ENCODE assay signal across 32 mouse cellular contexts in genomic region chr1:39748666-39749065, GRCm38 (mm10). TPM values are rescaled to one million over a fixed set of nuclear protein-coding genes. Genes with fewer than 3 reads are reported as not detected.
"Had no signal": no experiment of that assay in that cellular context is flagged by ENCODE, and none has a peak within 500 bp of the region (broad histone marks: within the 10 kb centered on the region; RNA-seq: fewer than 3 reads in every experiment).

No protein-coding gene starts in this region.

- H3K9me3 ChIP-seq: limb, embryonic 10.5 days; limb, embryonic 13.5 days; liver, embryonic 12.5 days; liver, embryonic 15.5 days; lung, embryonic 15.5 days; midbrain, embryonic 10.5 days; midbrain, embryonic 13.5 days; neural tube, embryonic 13.5 days; stomach, embryonic 15.5 days had no signal

- DNase-seq: kidney, postnatal 25 days; layer of hippocampus, adult 9-11 months; liver; lung, adult 18-20 months; lung, postnatal 10 days; lung, postnatal 36 days; right cerebral cortex, adult 18-20 months; right cerebral cortex, postnatal 14 days; right cerebral cortex, postnatal 4 days; thymus, postnatal 25 days had no signal

- ATAC-seq: liver, embryonic 12.5 days; midbrain, embryonic 13.5 days; midbrain, embryonic 16.5 days had no signal

- H3K9ac ChIP-seq: limb, embryonic 13.5 days; liver, embryonic 12.5 days; liver, embryonic 15.5 days; lung, embryonic 15.5 days; midbrain, embryonic 13.5 days; neural tube, embryonic 13.5 days; stomach, embryonic 15.5 days had no signal

- H3K4me3 ChIP-seq: layer of hippocampus, adult 2 months; limb, embryonic 10.5 days; limb, embryonic 13.5 days; liver, embryonic 12.5 days; liver, embryonic 15.5 days; lung, embryonic 15.5 days; megakaryocyte, embryonic 14.5 days; midbrain, embryonic 10.5 days; midbrain, embryonic 13.5 days; myocyte; neural tube, embryonic 13.5 days; stomach, embryonic 15.5 days had no signal

- H3K36me3 ChIP-seq: limb, embryonic 10.5 days; limb, embryonic 13.5 days; liver, embryonic 12.5 days; liver, embryonic 15.5 days; lung, embryonic 15.5 days; midbrain, embryonic 10.5 days; midbrain, embryonic 13.5 days; neural tube, embryonic 13.5 days; stomach, embryonic 15.5 days had no signal

- H3K27me3 ChIP-seq: limb, embryonic 13.5 days; liver, embryonic 12.5 days; liver, embryonic 15.5 days; lung, embryonic 15.5 days; midbrain, embryonic 13.5 days; neural tube, embryonic 13.5 days; stomach, embryonic 15.5 days had no signal

- H3K27ac ChIP-seq: kidney, postnatal 0 days; layer of hippocampus, adult 2 months; limb, embryonic 13.5 days; liver, embryonic 12.5 days; liver, embryonic 15.5 days; midbrain, embryonic 13.5 days; neural tube, embryonic 13.5 days had no signal

- H3K4me2 ChIP-seq: limb, embryonic 13.5 days; liver, embryonic 12.5 days; liver, embryonic 15.5 days; lung, embryonic 15.5 days; midbrain, embryonic 13.5 days; neural tube, embryonic 13.5 days; stomach, embryonic 15.5 days had no signal

RNA-seq across cellular contexts. Expression of gene Rfx8, which starts 27.9 kb away (rescaled TPM):
- total RNA-seq: neutrophil, adult 5-6 weeks had no signal
- polyA plus RNA-seq: large intestine, adult 2 months had no signal

RNA-seq across cellular contexts. Expression of gene Gm3646, which starts 56.5 kb away (rescaled TPM):
- total RNA-seq: layer of hippocampus, adult 2 months; layer of hippocampus, postnatal 25 days; left cerebral cortex, adult 18-20 months; left cerebral cortex, postnatal 25 days; monocyte, adult 5-6 weeks; neutrophil, adult 5-6 weeks had no signal
- polyA plus RNA-seq: kidney, embryonic 14.5 days; kidney, postnatal 0 days; large intestine, adult 2 months; limb, embryonic 10.5 days; limb, embryonic 13.5 days; liver, embryonic 12.5 days; liver, embryonic 15.5 days; lung, embryonic 15.5 days; midbrain, embryonic 10.5 days; midbrain, embryonic 13.5 days; midbrain, embryonic 16.5 days; neural tube, embryonic 13.5 days; thymus, postnatal 0 days had no signal
